Mouse (Mus musculus): Measurements from ENCODE around the gene Slc16a7.

GRCm38 (mm10) chr10:125187544-125187943, 201.7 kb downstream of the Slc16a7 start:
- TF ChIP-seq CTCF (IDR thresholded peaks at IDR 0.05; ENCODE audit: low read depth) (no peak), EP300 (IDR thresholded peaks at IDR 0.05; ENCODE audit: low read depth) (no peak)

Measured in liver, embryonic 14.5 days (tissue).